Mouse (Mus musculus): ENCODE results near the gene Oosp1. TPM values are rescaled to one million over a fixed set of nuclear protein-coding genes. Genes with fewer than 3 reads are reported as not detected.

Oosp1 gene
- polyA plus RNA-seq (2015; fragmentation: Nextera tagmentation; extraction: Ambion mirVana), result not detected in 2 replicates

DNA sequence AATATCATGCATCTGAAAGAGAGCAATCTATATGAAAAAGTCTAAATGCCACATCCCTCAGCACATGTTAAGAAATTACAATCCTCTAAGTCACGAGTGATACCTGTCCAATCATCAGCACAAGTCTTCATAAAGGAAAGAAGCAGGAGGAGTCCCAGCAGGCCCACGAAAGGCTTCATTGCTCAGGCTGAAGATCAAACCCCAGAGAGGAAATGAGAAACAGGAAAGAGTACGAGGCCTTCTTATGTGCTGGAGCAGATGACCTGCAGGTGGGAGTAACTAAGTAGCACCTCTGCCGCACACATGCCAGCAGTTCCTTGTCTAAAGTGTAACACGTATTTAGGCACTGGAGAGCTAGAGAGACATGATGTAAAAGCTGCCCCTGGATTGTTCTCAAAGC lies at the start of gene Oosp1:
Gene Oosp1 (minus strand): TSS at position 312 of the 400 bp plus-strand sequence.
- Histone ChIP-seq H3K4me3 (no peak within 1 kb of the TSS), H3K36me3 (no peaks in the 10 kb centered on the region), H3K27me3 (no peaks in the 10 kb centered on the region), H3K4me2 (no peak within 1 kb of the TSS), H3K9me3 (no peaks in the 10 kb centered on the region), H3K9ac (no peak within 1 kb of the TSS), H3K4me1 (no peaks in the 10 kb centered on the region), H3K27ac (no peak within 1 kb of the TSS)
- 44% methylated on average over 5 of the region's 5 CpGs for WGBS
- no peak for ATAC-seq (ENCODE audit: borderline replicate concordance, extremely low read depth, low FRiP score, low TSS enrichment)

DNA sequence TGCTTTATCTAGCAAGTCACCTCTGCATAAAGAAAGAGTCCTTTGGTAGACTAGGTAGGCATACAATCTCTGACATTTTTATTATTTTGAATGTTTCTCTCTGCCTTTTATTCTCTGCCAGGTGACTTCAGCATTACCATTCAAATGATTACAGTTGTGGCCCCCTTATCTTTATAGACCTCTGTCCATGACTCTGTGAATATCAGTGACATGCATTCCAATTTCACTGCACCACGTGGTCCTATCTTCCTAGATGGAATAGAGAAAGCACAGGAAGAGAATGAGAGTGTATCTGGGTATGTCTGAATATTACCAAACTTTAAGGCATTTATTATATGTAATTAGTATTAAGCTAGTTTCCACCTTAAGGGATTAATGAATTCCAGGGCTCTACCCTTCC lies 45.5 kb upstream of the Oosp1 start:
- no peak overlapping the region for H3K4me3 ChIP-seq
- ATAC-seq (ENCODE audit: borderline replicate concordance, extremely low read depth, low FRiP score, low TSS enrichment), result no peak
- no peak overlapping the region for H3K27ac ChIP-seq
- H3K4me2 ChIP-seq, result no peak overlapping the region
- no peaks in the 10 kb centered on the region for H3K36me3 ChIP-seq
- 34% methylated on average over 1 of the region's 1 CpGs for WGBS
- no peak overlapping the region for H3K9ac ChIP-seq
- no peaks in the 10 kb centered on the region for H3K9me3 ChIP-seq
- H3K4me1 ChIP-seq, result no peaks in the 10 kb centered on the region
- no peaks in the 10 kb centered on the region for H3K27me3 ChIP-seq

- no peaks in the 10 kb centered on the region for H3K9me3 ChIP-seq
- no peak overlapping the region for H3K4me2 ChIP-seq
- H3K27me3 ChIP-seq, result no peaks in the 10 kb centered on the region
- no peak for ATAC-seq (ENCODE audit: borderline replicate concordance, extremely low read depth, low FRiP score, low TSS enrichment)
- no peak overlapping the region for H3K4me3 ChIP-seq
- WGBS, result 61% methylated on average over 1 of the region's 1 CpGs
- H3K27ac ChIP-seq, result no peak overlapping the region
- no peak overlapping the region for H3K9ac ChIP-seq
- H3K36me3 ChIP-seq, result no peaks in the 10 kb centered on the region
- no peaks in the 10 kb centered on the region for H3K4me1 ChIP-seq
Measured at GRCm38 (mm10) chr19:11730278-11730677, 39.3 kb upstream of the Oosp1 start.

- no peak overlapping the region for H3K4me3 ChIP-seq
- no peaks in the 10 kb centered on the region for H3K36me3 ChIP-seq
- H3K9ac ChIP-seq, result no peak overlapping the region
- no peaks in the 10 kb centered on the region for H3K9me3 ChIP-seq
- H3K27me3 ChIP-seq, result no peaks in the 10 kb centered on the region
- 88% methylated on average over 5 of the region's 5 CpGs for WGBS
- ATAC-seq (ENCODE audit: borderline replicate concordance, extremely low read depth, low FRiP score, low TSS enrichment), result no peak
- H3K27ac ChIP-seq, result no peak overlapping the region
- no peak overlapping the region for H3K4me2 ChIP-seq
- peaks cover 4% of the 10 kb centered on the region; the same call in 1 of the 2 replicates for H3K4me1 ChIP-seq
Measured at GRCm38 (mm10) chr19:11727304-11727703, 36.4 kb upstream of the Oosp1 start.

GRCm38 (mm10) chr19:11725915-11726314 lies 35.0 kb upstream of the Oosp1 start:
- Histone ChIP-seq H3K27me3 (no peaks in the 10 kb centered on the region), H3K4me1 (peaks cover 4% of the 10 kb centered on the region; the same call in 1 of the 2 replicates), H3K9ac (no peak overlapping the region), H3K9me3 (no peaks in the 10 kb centered on the region), H3K4me3 (no peak overlapping the region), H3K4me2 (no peak overlapping the region), H3K36me3 (no peaks in the 10 kb centered on the region), H3K27ac (no peak overlapping the region)
- no peak for ATAC-seq (ENCODE audit: borderline replicate concordance, extremely low read depth, low FRiP score, low TSS enrichment)
- 40% methylated on average over 2 of the region's 2 CpGs for WGBS

DNA sequence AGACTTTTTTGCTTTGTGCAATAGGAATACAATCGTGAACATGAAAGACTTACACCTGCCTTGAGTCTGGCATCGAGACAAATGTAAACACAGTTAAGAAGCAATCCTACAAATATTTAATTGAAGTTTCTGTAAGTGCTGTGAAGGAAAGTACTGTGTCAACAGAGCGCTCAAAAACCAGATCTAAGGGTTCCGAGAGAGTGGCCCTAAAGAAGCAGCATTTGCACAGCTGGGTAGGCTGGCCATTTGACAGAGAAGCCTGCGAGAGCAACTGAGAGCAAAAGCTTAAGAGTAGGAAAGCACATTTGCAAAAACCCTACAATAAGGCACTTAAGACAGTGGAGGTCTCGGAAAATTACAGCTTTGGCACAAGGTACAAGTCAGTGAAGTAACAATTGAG lies 33.3 kb upstream of the Oosp1 start:
- peaks cover 4% of the 10 kb centered on the region; the same call in 1 of the 2 replicates for H3K4me1 ChIP-seq
- no peaks in the 10 kb centered on the region for H3K9me3 ChIP-seq
- no peaks in the 10 kb centered on the region for H3K36me3 ChIP-seq
- peak overlapping the region; percentile 67; the same call in 1 of the 2 replicates for H3K27ac ChIP-seq
- 28% methylated on average over 6 of the region's 6 CpGs for WGBS
- ATAC-seq (ENCODE audit: borderline replicate concordance, extremely low read depth, low FRiP score, low TSS enrichment), result peak; percentile 80; the same call in 1 of the 2 replicates
- H3K4me2 ChIP-seq, result no peak overlapping the region
- no peak overlapping the region for H3K4me3 ChIP-seq
- no peaks in the 10 kb centered on the region for H3K27me3 ChIP-seq
- H3K9ac ChIP-seq, result no peak overlapping the region

GRCm38 (mm10) chr19:11723870-11724269 lies 32.9 kb upstream of the Oosp1 start:
- no peaks in the 10 kb centered on the region for H3K36me3 ChIP-seq
- WGBS, result 53% methylated on average over 2 of the region's 2 CpGs
- no peak overlapping the region for H3K9ac ChIP-seq
- no peak for ATAC-seq (ENCODE audit: borderline replicate concordance, extremely low read depth, low FRiP score, low TSS enrichment)
- no peak overlapping the region for H3K4me3 ChIP-seq
- peak overlapping the region; percentile 44; the same call in 1 of the 2 replicates for H3K27ac ChIP-seq
- H3K27me3 ChIP-seq, result no peaks in the 10 kb centered on the region
- peaks cover 4% of the 10 kb centered on the region; the same call in 1 of the 2 replicates for H3K4me1 ChIP-seq
- H3K4me2 ChIP-seq, result no peak overlapping the region
- H3K9me3 ChIP-seq, result no peaks in the 10 kb centered on the region

- 72% methylated on average over 3 of the region's 3 CpGs for WGBS
- H3K4me1 ChIP-seq, result peaks cover 4% of the 10 kb centered on the region; the same call in 1 of the 2 replicates
- H3K4me2 ChIP-seq, result no peak overlapping the region
- no peaks in the 10 kb centered on the region for H3K27me3 ChIP-seq
- no peak overlapping the region for H3K9ac ChIP-seq
- H3K4me3 ChIP-seq, result no peak overlapping the region
- H3K27ac ChIP-seq, result no peak overlapping the region
- no peak for ATAC-seq (ENCODE audit: borderline replicate concordance, extremely low read depth, low FRiP score, low TSS enrichment)
- no peaks in the 10 kb centered on the region for H3K36me3 ChIP-seq
- no peaks in the 10 kb centered on the region for H3K9me3 ChIP-seq
Measured at GRCm38 (mm10) chr19:11720071-11720470, 29.1 kb upstream of the Oosp1 start.

DNA sequence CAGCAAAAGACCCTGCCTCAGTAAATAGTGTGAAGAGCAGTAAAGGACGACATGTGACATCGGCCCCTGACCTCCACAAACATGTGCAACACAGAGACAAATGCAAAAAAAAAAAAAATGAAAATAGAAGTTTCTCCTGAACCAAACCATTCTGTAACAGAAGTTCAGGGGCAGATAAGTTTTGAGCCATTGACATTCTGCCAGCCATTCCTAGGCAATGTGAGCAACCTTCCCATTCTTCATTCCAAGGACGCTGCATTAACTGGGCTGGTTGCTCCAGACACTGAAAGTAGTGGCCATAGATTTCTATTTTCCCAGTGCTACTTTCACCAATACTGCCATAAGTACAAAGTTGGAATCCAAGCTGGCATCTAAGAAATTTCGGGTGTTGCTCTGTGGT lies 21.5 kb upstream of the Oosp1 start:
- H3K36me3 ChIP-seq, result no peaks in the 10 kb centered on the region
- 79% methylated on average over 4 of the region's 4 CpGs for WGBS
- no peaks in the 10 kb centered on the region for H3K4me1 ChIP-seq
- no peak overlapping the region for H3K9ac ChIP-seq
- H3K27ac ChIP-seq, result no peak overlapping the region
- H3K9me3 ChIP-seq, result no peaks in the 10 kb centered on the region
- H3K27me3 ChIP-seq, result no peaks in the 10 kb centered on the region
- no peak overlapping the region for H3K4me3 ChIP-seq
- no peak for ATAC-seq (ENCODE audit: borderline replicate concordance, extremely low read depth, low FRiP score, low TSS enrichment)
- no peak overlapping the region for H3K4me2 ChIP-seq

- Histone ChIP-seq H3K4me1 (no peaks in the 10 kb centered on the region), H3K4me2 (no peak overlapping the region), H3K9me3 (no peaks in the 10 kb centered on the region), H3K36me3 (no peaks in the 10 kb centered on the region), H3K27me3 (no peaks in the 10 kb centered on the region), H3K9ac (no peak overlapping the region), H3K27ac (no peak overlapping the region), H3K4me3 (no peak overlapping the region)
- ATAC-seq (ENCODE audit: borderline replicate concordance, extremely low read depth, low FRiP score, low TSS enrichment), result no peak
- 88% methylated on average over 6 of the region's 6 CpGs for WGBS
Measured at GRCm38 (mm10) chr19:11698342-11698741, 7.4 kb upstream of the Oosp1 start.

DNA sequence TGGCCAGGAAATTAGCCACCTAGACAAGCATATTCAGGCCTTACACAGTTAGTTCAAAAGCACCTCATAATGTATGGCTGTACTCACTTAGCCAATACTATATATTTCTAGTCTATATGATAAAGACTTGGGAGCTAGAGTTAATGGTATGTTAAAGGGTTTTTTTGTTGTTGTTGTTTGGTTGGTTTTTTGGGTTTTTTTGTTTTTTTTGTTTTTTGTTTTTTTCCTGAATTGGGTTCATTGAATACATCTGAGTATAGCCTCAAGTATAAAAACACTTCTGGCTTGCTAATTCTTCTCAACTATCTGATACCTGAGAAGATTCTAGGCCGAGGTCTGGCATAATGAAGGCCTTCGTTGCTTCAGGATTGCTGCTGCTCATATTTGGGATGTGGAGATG lies 5.8 kb upstream of the Oosp1 start, which contains the start of gene Oosp3:
Gene Oosp3 (plus strand): TSS at position 301 of the 400 bp plus-strand sequence.
- H3K36me3 ChIP-seq, result no peaks in the 10 kb centered on the region
- no peak within 1 kb of the TSS for H3K4me2 ChIP-seq
- H3K4me1 ChIP-seq, result no peaks in the 10 kb centered on the region
- H3K4me3 ChIP-seq, result no peak within 1 kb of the TSS
- H3K9ac ChIP-seq, result no peak within 1 kb of the TSS
- 85% methylated on average over 2 of the region's 2 CpGs for WGBS
- H3K27me3 ChIP-seq, result no peaks in the 10 kb centered on the region
- no peak within 1 kb of the TSS for H3K27ac ChIP-seq
- no peaks in the 10 kb centered on the region for H3K9me3 ChIP-seq
- no peak for ATAC-seq (ENCODE audit: borderline replicate concordance, extremely low read depth, low FRiP score, low TSS enrichment)

DNA sequence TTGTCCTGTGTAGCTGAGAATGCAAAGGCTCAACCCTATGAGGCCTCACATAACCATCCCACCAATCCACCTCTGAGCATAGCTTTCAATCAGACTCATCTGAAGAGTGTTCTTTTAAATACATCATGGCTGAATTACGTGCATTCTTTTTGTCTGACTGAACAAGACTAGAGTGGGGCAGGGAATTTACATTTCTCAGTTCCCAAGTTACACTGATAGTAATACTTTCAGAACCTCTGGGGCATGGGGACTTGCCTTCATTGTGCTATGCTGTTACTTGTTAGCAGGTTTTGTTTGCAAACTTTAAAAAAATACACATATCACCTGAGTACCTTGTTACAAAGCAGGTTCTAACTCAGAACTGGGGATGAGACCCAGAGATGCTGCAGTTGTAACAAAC lies 504 bp upstream of the Oosp1 start:
- Histone ChIP-seq H3K4me2 (no peak overlapping the region), H3K27ac (no peak overlapping the region), H3K9me3 (no peaks in the 10 kb centered on the region), H3K27me3 (no peaks in the 10 kb centered on the region), H3K36me3 (no peaks in the 10 kb centered on the region), H3K4me3 (no peak overlapping the region), H3K9ac (no peak overlapping the region), H3K4me1 (no peaks in the 10 kb centered on the region)
- 23% methylated on average over 1 of the region's 1 CpGs for WGBS
- no peak for ATAC-seq (ENCODE audit: borderline replicate concordance, extremely low read depth, low FRiP score, low TSS enrichment)

- no peaks in the 10 kb centered on the region for H3K4me1 ChIP-seq
- ATAC-seq (ENCODE audit: borderline replicate concordance, extremely low read depth, low FRiP score, low TSS enrichment), result no peak
- H3K27me3 ChIP-seq, result no peaks in the 10 kb centered on the region
- no peak overlapping the region for H3K4me3 ChIP-seq
- H3K9me3 ChIP-seq, result no peaks in the 10 kb centered on the region
- H3K27ac ChIP-seq, result no peak overlapping the region
- no peak overlapping the region for H3K9ac ChIP-seq
- H3K36me3 ChIP-seq, result no peaks in the 10 kb centered on the region
- no peak overlapping the region for H3K4me2 ChIP-seq
Measured at GRCm38 (mm10) chr19:11661562-11661961, 29.4 kb downstream of the Oosp1 start.

Measured in lung, embryonic 15.5 days (tissue).